Mouse (Mus musculus) left cerebral cortex, adult 2 months (tissue): ENCODE measurements around the gene Cmtm2a. TPM values are rescaled to one million over a fixed set of nuclear protein-coding genes. Genes with fewer than 3 reads are reported as not detected.
A peak's percentile ranks its signal among the peaks of the same experiment; 100 is the strongest.

Experiments used
- DNase-seq, 2 experiments: peaks; one replicate each; pipeline ENCODE4 v3.0.0; 2021 to 2022; ENCODE audit warnings: low spot score in 2 of 2, mixed read lengths in 1 of 2; ENCODE audit errors: extremely low spot score in 1 of 2
- H3K27ac ChIP-seq: fragments of 200-600 bp; 2 replicates; pipeline ENCODE4 v1.8.1; 2022
- H3K4me3 ChIP-seq: fragments of 200-600 bp; 2 replicates; pipeline ENCODE4 v1.8.1; 2022
- CTCF ChIP-seq: fragments of 200-600 bp; IDR thresholded peaks from 2 replicates; pipeline ENCODE4 v1.8.1; 2022; ENCODE audit warnings: antibody characterized with exemption, mild to moderate bottlenecking, moderate library complexity
- intact Hi-C: fragments of 180-260 bp; cut with DNase I; formaldehyde crosslinking; loops from one replicate; pipeline ENCODE4 v1.15.1; 2025
- total RNA-seq, 2 experiments: library from RNA; stranded (reverse); gene quantifications; 2 replicates each; pipeline ENCODE4 v1.2.3; 2021

Cmtm2a gene
- total RNA-seq, 2 experiments from 2014 or later = not detected

GRCm38 (mm10) chr8:104242038-104242644 is 50.8 kb downstream of the Cmtm2a start:
- H3K27ac ChIP-seq = no peak overlapping the region
- intact Hi-C loops = no loop called here
- H3K4me3 ChIP-seq = no peak overlapping the region
- no peak for DNase-seq
- no peak for TF ChIP-seq CTCF

- no peak for TF ChIP-seq CTCF
- intact Hi-C loops = no loop called here
- no peak for DNase-seq
These were observed 53.5 kb downstream of the Cmtm2a start for GRCm38 (mm10) chr8:104239418-104239861.

GRCm38 (mm10) chr8:104234573-104234972 is 58.4 kb downstream of the Cmtm2a start:
- TF ChIP-seq CTCF = peak; percentile 28
- Histone ChIP-seq H3K27ac (no peak overlapping the region), H3K4me3 (no peak overlapping the region)
- no peak for DNase-seq
- intact Hi-C loops = no loop called here

More at GRCm38 (mm10) chr8:104239418-104239861, 53.5 kb downstream of the Cmtm2a start:
- Histone ChIP-seq H3K4me3 (no peak overlapping the region), H3K27ac (no peak overlapping the region)

GRCm38 (mm10) chr8:104232919-104233318 is 60.1 kb downstream of the Cmtm2a start:
- Histone ChIP-seq H3K27ac (no peak overlapping the region), H3K4me3 (no peak overlapping the region)
- intact Hi-C loops = no loop called here
- TF ChIP-seq CTCF = no peak
- DNase-seq = no peak

- H3K4me3 ChIP-seq = no peak overlapping the region
- no peak for TF ChIP-seq CTCF
- no peak overlapping the region for H3K27ac ChIP-seq
- no peak for DNase-seq
- intact Hi-C loops = no loop called here
These were observed 60.9 kb downstream of the Cmtm2a start for GRCm38 (mm10) chr8:104232039-104232438.

Other genes starting within 250 kb of the Cmtm2a start
- gene Cdh5, start 191.6 kb downstream of the Cmtm2a start, total RNA-seq = 10 to 100 TPM; 11.7 to 12.0 TPM
- 10 to 100 TPM in 1 of 2 experiments, 1 to 10 TPM in 1; 9.3 to 12.2 TPM for gene Bean1, start 122.7 kb downstream of the Cmtm2a start, total RNA-seq
- gene Tk2, start 44.6 kb downstream of the Cmtm2a start, total RNA-seq = 10 to 100 TPM; 40.3 to 41.6 TPM
- gene Cklf, start 42.3 kb downstream of the Cmtm2a start, total RNA-seq = 1 to 10 TPM; 6.7 to 8.1 TPM
- not detected for gene Gm45711, start 16.9 kb upstream of the Cmtm2a start, total RNA-seq
- gene Cmtm1, start 17.0 kb upstream of the Cmtm2a start, total RNA-seq = not detected
- not detected for gene Gm11020, start 28.4 kb upstream of the Cmtm2a start, total RNA-seq
- gene Cmtm2b, start 29.0 kb upstream of the Cmtm2a start, total RNA-seq = not detected
- 10 to 100 TPM; 11.9 to 12.8 TPM for gene Cmtm3, start 46.2 kb upstream of the Cmtm2a start, total RNA-seq
- gene Cmtm4, start 102.6 kb upstream of the Cmtm2a start, total RNA-seq = 10 to 100 TPM; 86.7 to 87.4 TPM
- gene Dync1li2, start 149.9 kb upstream of the Cmtm2a start, total RNA-seq = 100 to 1,000 TPM; 279 to 326 TPM
- 1 to 10 TPM; 1.9 to 2.0 TPM for gene Terb1, start 216.7 kb upstream of the Cmtm2a start, total RNA-seq
- gene Nae1, start 241.5 kb upstream of the Cmtm2a start, total RNA-seq = 10 to 100 TPM; 47.0 to 51.2 TPM
- 10 to 100 TPM; 31.9 to 32.3 TPM for gene Car7, start 241.5 kb upstream of the Cmtm2a start, total RNA-seq